Comparison of ENCODE assay signal across 23 mouse cellular contexts in genomic region chr1:167631765-167632164, GRCm38 (mm10). TPM values are rescaled to one million over a fixed set of nuclear protein-coding genes. Genes with fewer than 3 reads are reported as not detected.
A peak's percentile ranks its signal among the peaks of the same experiment; 100 is the strongest.
DNase-seq lines count a peak whose midpoint lies in the region; ATAC-seq and TF ChIP-seq lines count a peak whose summit lies in the region.
"Had no signal": no experiment of that assay in that cellular context is flagged by ENCODE, and none has a peak within 500 bp of the region (broad histone marks: within the 10 kb centered on the region; RNA-seq: fewer than 3 reads in every experiment).

No protein-coding gene starts in this region.

- ATAC-seq in heart, embryonic 11.5 days (replicated peaks; ENCODE audit: insufficient number of reproducible peaks, low FRiP score, low TSS enrichment): peak; percentile 49; the same call in 1 of the 2 replicates
- peak; percentile 72; the same call in 1 of the 2 replicates for ATAC-seq in lung, embryonic 15.5 days (ENCODE audit: borderline replicate concordance, extremely low read depth, low FRiP score, low TSS enrichment)
- peak; percentile 44 for ATAC-seq in lung, postnatal 0 days
- ATAC-seq: CD4-positive, CD25-positive, alpha-beta regulatory T cell, adult 4 months; forebrain, embryonic 13.5 days; forebrain, embryonic 15.5 days; forebrain, postnatal 0 days had no signal

- no peak for TF ChIP-seq POLR2A in heart, adult 2 months (IDR thresholded peaks at IDR 0.05; ENCODE audit: insufficient read depth, low read depth, low read length)

- no peak overlapping the region for H3K9ac ChIP-seq in heart, embryonic 11.5 days (ENCODE audit: low read depth, low read length)
- no peak overlapping the region for H3K9ac ChIP-seq in heart, adult 2 months (ENCODE audit: low read depth, low read length)
- no peak overlapping the region for H3K9ac ChIP-seq in lung, embryonic 15.5 days
- H3K9ac ChIP-seq in lung, postnatal 0 days (replicated peaks; ENCODE audit: low read depth): no peak overlapping the region
- H3K9ac ChIP-seq: embryonic facial prominence, embryonic 12.5 days; forebrain, embryonic 13.5 days; forebrain, embryonic 15.5 days; forebrain, postnatal 0 days had no signal

- no peak for TF ChIP-seq CTCF in heart, adult 2 months (IDR thresholded peaks at IDR 0.05)
- no peak for TF ChIP-seq CTCF in lung, postnatal 0 days (IDR thresholded peaks at IDR 0.05)

- H3K27me3 ChIP-seq in heart, embryonic 11.5 days (ENCODE audit: control insufficient read depth, insufficient read depth, low read length): no peaks in the 10 kb centered on the region
- no peaks in the 10 kb centered on the region for H3K27me3 ChIP-seq in heart, adult 2 months (ENCODE audit: control insufficient read depth, insufficient read depth, low read length)
- peaks cover 52% of the 10 kb centered on the region for H3K27me3 ChIP-seq in lung, embryonic 15.5 days
- H3K27me3 ChIP-seq in lung, postnatal 0 days (replicated peaks; ENCODE audit: insufficient read depth, low read length): no peaks in the 10 kb centered on the region
- H3K27me3 ChIP-seq: embryonic facial prominence, embryonic 12.5 days; forebrain, embryonic 13.5 days; forebrain, embryonic 15.5 days had no signal

- no peak overlapping the region for H3K4me2 ChIP-seq in heart, embryonic 11.5 days
- H3K4me2 ChIP-seq in lung, embryonic 15.5 days: no peak overlapping the region
- H3K4me2 ChIP-seq in lung, postnatal 0 days (replicated peaks; ENCODE audit: low read depth, low read length): no peak overlapping the region
- H3K4me2 ChIP-seq: embryonic facial prominence, embryonic 12.5 days; forebrain, embryonic 13.5 days; forebrain, embryonic 15.5 days had no signal

- no peak overlapping the region for H3K4me3 ChIP-seq in heart, embryonic 11.5 days (ENCODE audit: low read depth, low read length)
- H3K4me3 ChIP-seq in heart, adult 2 months: no peak overlapping the region
- no peak overlapping the region for H3K4me3 ChIP-seq in lung, embryonic 15.5 days
- no peak overlapping the region for H3K4me3 ChIP-seq in lung, postnatal 0 days (ENCODE audit: low read depth, low read length)
- H3K4me3 ChIP-seq: embryonic facial prominence, embryonic 10.5 days; embryonic facial prominence, embryonic 12.5 days; forebrain, embryonic 13.5 days; forebrain, embryonic 15.5 days had no signal

- intact Hi-C loops in heart, adult 2 months (cut with DNase I): no loop called here

- WGBS in heart, embryonic 11.5 days (ENCODE audit: insufficient replicate concordance): 51% methylated on average over 6 of the region's 6 CpGs
- WGBS in heart, adult 2 months: 61% methylated on average over 6 of the region's 6 CpGs
- WGBS in lung, embryonic 15.5 days: 49% methylated on average over 6 of the region's 6 CpGs
- 52% methylated on average over 6 of the region's 6 CpGs for WGBS in lung, postnatal 0 days

- TF ChIP-seq EP300 in heart, adult 2 months (IDR thresholded peaks at IDR 0.05; ENCODE audit: insufficient read depth, low read depth, low read length): no peak
- TF ChIP-seq EP300 in lung, postnatal 0 days (IDR thresholded peaks at IDR 0.05): no peak

- no peaks in the 10 kb centered on the region for H3K79me2 ChIP-seq in heart, adult 2 months (replicated peaks; ENCODE audit: control insufficient read depth, insufficient read depth, low read length)

- no peaks in the 10 kb centered on the region for H3K4me1 ChIP-seq in heart, embryonic 11.5 days (ENCODE audit: control insufficient read depth, insufficient read depth, low read length)
- H3K4me1 ChIP-seq in heart, adult 2 months (ENCODE audit: control insufficient read depth, insufficient read depth, low read length): no peaks in the 10 kb centered on the region
- no peaks in the 10 kb centered on the region for H3K4me1 ChIP-seq in lung, embryonic 15.5 days
- H3K4me1 ChIP-seq in lung, postnatal 0 days (ENCODE audit: insufficient read depth, low read depth, low read length): no peaks in the 10 kb centered on the region
- H3K4me1 ChIP-seq: embryonic facial prominence, embryonic 10.5 days; embryonic facial prominence, embryonic 12.5 days; forebrain, embryonic 13.5 days; forebrain, embryonic 15.5 days had no signal

- DNase-seq in heart, adult 2 months: no peak
- no peak for DNase-seq in lung, adult 18-20 months
- DNase-seq in lung, postnatal 0 days (ENCODE audit: low spot score): peak; percentile 30
- no peak for DNase-seq in lung, postnatal 25 days (ENCODE audit: low spot score)
- DNase-seq: adrenal gland, adult 2 months; adrenal gland, postnatal 10 days; adrenal gland, postnatal 25 days; B cell, adult 2 months; cerebellum, adult 11 months; cerebellum, adult 18-20 months; cerebellum, adult 8-10 months; cerebellum, adult 9-11 months; cerebellum, postnatal 25 days; forebrain, postnatal 0 days had no signal

- H3K9me3 ChIP-seq in heart, embryonic 11.5 days (replicated peaks; ENCODE audit: control insufficient read depth, low read length): no peaks in the 10 kb centered on the region
- no peaks in the 10 kb centered on the region for H3K9me3 ChIP-seq in lung, embryonic 15.5 days
- H3K9me3 ChIP-seq in lung, postnatal 0 days (ENCODE audit: low read length): no peaks in the 10 kb centered on the region
- H3K9me3 ChIP-seq: embryonic facial prominence, embryonic 10.5 days; embryonic facial prominence, embryonic 12.5 days; forebrain, embryonic 13.5 days; forebrain, embryonic 15.5 days had no signal

- no peaks in the 10 kb centered on the region for H3K36me3 ChIP-seq in heart, embryonic 11.5 days (ENCODE audit: control insufficient read depth, insufficient read depth, low read length)
- no peaks in the 10 kb centered on the region for H3K36me3 ChIP-seq in heart, adult 2 months (ENCODE audit: control insufficient read depth, insufficient read depth, low read length)
- H3K36me3 ChIP-seq in lung, embryonic 15.5 days: no peaks in the 10 kb centered on the region
- H3K36me3 ChIP-seq in lung, postnatal 0 days (ENCODE audit: insufficient read depth, low read length): no peaks in the 10 kb centered on the region
- H3K36me3 ChIP-seq: embryonic facial prominence, embryonic 10.5 days; forebrain, embryonic 15.5 days had no signal

- no peak overlapping the region for H3K27ac ChIP-seq in heart, embryonic 11.5 days (ENCODE audit: low read depth, low read length)
- H3K27ac ChIP-seq in heart, adult 2 months: no peak overlapping the region
- no peak overlapping the region for H3K27ac ChIP-seq in lung, embryonic 15.5 days
- no peak overlapping the region for H3K27ac ChIP-seq in lung, postnatal 0 days (ENCODE audit: low read length)
- H3K27ac ChIP-seq: embryonic facial prominence, embryonic 10.5 days; embryonic facial prominence, embryonic 12.5 days; forebrain, embryonic 13.5 days; forebrain, embryonic 15.5 days had no signal

RNA-seq across cellular contexts. Expression of gene Rxrg, which starts 33.6 kb away (rescaled TPM):
- polyA plus RNA-seq in heart, embryonic 11.5 days (2014; fragmentation: Nextera tagmentation; extraction: Ambion mirVana): 2.2 and 3.4 TPM in 2 replicates
- total RNA-seq in heart, adult 2 months (2021): 10 to 100 TPM; 64.2 to 67.0 TPM
- 81.3 and 125 TPM in 2 replicates for polyA plus RNA-seq in heart, adult 2 months (2012; rRNA removed)
- polyA plus RNA-seq in lung, embryonic 15.5 days (2015; fragmentation: Nextera tagmentation; extraction: Ambion mirVana): 0.37 and 0.57 TPM in 2 replicates
- polyA plus RNA-seq in lung, postnatal 0 days (2015; fragmentation: Nextera tagmentation; extraction: Ambion mirVana): 0.42 and 0.60 TPM in 2 replicates
- total RNA-seq: CH12.LX, MEL had no signal
- polyA plus RNA-seq: CD4-positive, CD25-positive, alpha-beta regulatory T cell, adult 4 months had no signal

RNA-seq across cellular contexts. Expression of gene Lmx1a, which starts 57.3 kb away (rescaled TPM):
- polyA plus RNA-seq in heart, embryonic 11.5 days (2014; fragmentation: Nextera tagmentation; extraction: Ambion mirVana): 4.3 and 6.1 TPM in 2 replicates
- total RNA-seq in heart, adult 2 months (2021): not detected
- polyA plus RNA-seq in heart, adult 2 months (2012; rRNA removed): 0.02 TPM in 1 of 2 replicates, not detected in the other
- polyA plus RNA-seq in lung, embryonic 15.5 days (2015; fragmentation: Nextera tagmentation; extraction: Ambion mirVana): 0.06 TPM in 1 of 2 replicates, not detected in the other
- not detected in 2 replicates for polyA plus RNA-seq in lung, postnatal 0 days (2015; fragmentation: Nextera tagmentation; extraction: Ambion mirVana)
- total RNA-seq: adrenal gland, postnatal 25 days; CH12.LX; MEL had no signal
- polyA plus RNA-seq: adrenal gland, adult 2 months; CD4-positive, CD25-positive, alpha-beta regulatory T cell, adult 4 months had no signal

Comparison
In these comparisons a context has a peak if more than half of its experiments do, and no peak if none do; other contexts are left out.
1. RNA of gene Rxrg, which starts 33.6 kb away (polyA plus RNA-seq): 81.3 to 125 TPM in heart, adult 2 months; 2.2 to 3.4 TPM in heart, embryonic 11.5 days, 0.42 to 0.60 TPM in lung, postnatal 0 days and 0.37 to 0.57 TPM in lung, embryonic 15.5 days; every median in the first group is over 10 times any median in the second.
2. Peak in every context shown above with its lines, with median percentiles within 50 percentile points of each other: ATAC-seq.